Mouse (Mus musculus) intestine, embryonic 15.5 days (tissue): ENCODE data around the gene Camkv. TPM values are rescaled to one million over a fixed set of nuclear protein-coding genes. Genes with fewer than 3 reads are reported as not detected.

Experiments
- ATAC-seq: fragments of 200-750 bp; cut with Nextera tagmentation; 2 replicates; pipeline ENCODE4 v1.8.0; 2017; ENCODE audit warnings: moderate TSS enrichment, moderate library complexity
- H3K27ac ChIP-seq: fragments of 300-500 bp; sonication (generic); 2 replicates; pipeline ENCODE4 v1.5.1; 2015; ENCODE audit warnings: mild to moderate bottlenecking, inconsistent platforms
- H3K27me3 ChIP-seq: fragments of 300-500 bp; sonication (generic); replicated peaks from 2 replicates; pipeline ENCODE4 v1.6.1; 2015; ENCODE audit warnings: inconsistent platforms
- H3K36me3 ChIP-seq: fragments of 300-500 bp; sonication (generic); 2 replicates; pipeline ENCODE4 v1.6.1; 2015; ENCODE audit warnings: inconsistent platforms
- H3K4me1 ChIP-seq: fragments of 300-500 bp; sonication (generic); replicated peaks from 2 replicates; pipeline ENCODE4 v1.6.1; 2015; ENCODE audit warnings: inconsistent platforms
- H3K4me2 ChIP-seq: fragments of 300-500 bp; sonication (generic); replicated peaks from 2 replicates; pipeline ENCODE4 v1.6.1; 2015; ENCODE audit warnings: mild to moderate bottlenecking, inconsistent platforms
- H3K4me3 ChIP-seq: fragments of 300-500 bp; sonication (generic); replicated peaks from 2 replicates; pipeline ENCODE4 v1.5.1; 2015; ENCODE audit warnings: inconsistent platforms
- H3K9ac ChIP-seq: fragments of 300-500 bp; sonication (generic); 2 replicates; pipeline ENCODE4 v1.6.1; 2015; ENCODE audit warnings: inconsistent platforms
- H3K9me3 ChIP-seq: fragments of 300-500 bp; sonication (generic); 2 replicates; pipeline ENCODE4 v1.6.1; 2016; ENCODE audit warnings: inconsistent platforms
- WGBS: fragments of 180-500 bp; shearing (Covaris S2); methylation state at CpG from one replicate; pipeline ENCODE4 v1.1.7; 2015; 5-methylcytosine and 5-hydroxymethylcytosine counted together
- polyA plus RNA-seq: library from polyadenylated mRNA; unstranded; fragments of >200 nt; fragmentation: Nextera tagmentation; extraction: Ambion mirVana; gene quantifications from 2 replicates; pipeline ENCODE4 v1.2.1, GENCODE M21; 2015

Gene Camkv
- polyA plus RNA-seq, result 1.9 and 2.2 TPM in 2 replicates

DNA sequence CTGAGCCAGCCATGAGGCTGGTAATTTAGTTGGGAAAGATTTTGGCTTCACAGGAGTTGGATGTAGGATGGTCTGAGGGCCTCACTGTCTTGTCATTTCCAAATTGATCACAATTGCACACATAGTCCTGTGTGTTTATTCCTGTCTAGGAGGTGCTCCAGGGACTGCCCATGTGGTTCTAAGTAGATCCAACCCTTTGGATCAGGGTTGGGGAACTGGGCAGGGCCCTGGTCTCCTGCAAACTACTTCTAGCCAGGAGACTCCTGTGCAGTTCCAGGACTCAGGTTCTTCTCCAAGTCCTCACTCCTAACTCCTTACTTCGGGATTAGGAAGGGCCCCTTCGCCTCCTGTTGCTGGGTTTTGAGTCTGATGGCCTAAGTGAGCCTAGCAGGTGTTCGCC lies at the start of gene Camkv:
Gene Camkv (plus strand): TSS at position 301 of the 400 bp plus-strand sequence.
- Histone ChIP-seq H3K36me3 (no peaks in the 10 kb centered on the region), H3K27ac (no peak within 1 kb of the TSS), H3K4me1 (peaks cover 17% of the 10 kb centered on the region), H3K4me3 (peak within 1 kb of the TSS; percentile 39), H3K27me3 (peaks cover 23% of the 10 kb centered on the region), H3K4me2 (peak within 1 kb of the TSS; percentile 88), H3K9me3 (no peaks in the 10 kb centered on the region), H3K9ac (peak within 1 kb of the TSS; percentile 28)
- WGBS, result 11% methylated on average over 3 of the region's 3 CpGs
- ATAC-seq, result peak; percentile 2; the same call in 1 of the 2 replicates

DNA sequence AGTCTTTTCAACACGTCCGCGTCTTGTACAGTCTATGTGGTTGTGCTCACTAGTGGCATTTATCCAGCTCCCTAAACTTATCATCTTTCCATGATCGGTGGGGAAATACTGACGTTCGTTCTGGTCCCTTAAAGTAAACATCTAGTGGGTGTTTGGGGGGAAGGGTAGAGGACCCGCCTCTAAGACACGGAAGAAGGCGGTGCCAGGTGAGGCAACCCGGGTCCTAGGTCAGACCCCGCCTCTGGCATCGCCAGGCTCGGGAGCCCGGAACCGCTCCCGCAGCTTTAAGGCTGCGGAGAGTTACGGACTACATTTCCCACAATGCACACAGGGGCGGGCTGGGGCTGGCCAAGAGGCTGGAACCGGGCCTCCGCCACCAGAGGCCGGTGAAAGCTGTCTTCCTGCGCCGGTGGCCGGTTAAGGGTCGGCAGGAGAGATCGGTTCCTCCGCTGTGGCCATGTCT lies 47.6 kb upstream of the Camkv start, which contains the start of gene Mon1a:
Gene Mon1a (plus strand): TSS at position 348 of the 463 bp plus-strand sequence.
- peaks cover 14% of the 10 kb centered on the region for H3K4me1 ChIP-seq
- H3K36me3 ChIP-seq, result no peaks in the 10 kb centered on the region
- ATAC-seq, result peak; percentile 96

DNA sequence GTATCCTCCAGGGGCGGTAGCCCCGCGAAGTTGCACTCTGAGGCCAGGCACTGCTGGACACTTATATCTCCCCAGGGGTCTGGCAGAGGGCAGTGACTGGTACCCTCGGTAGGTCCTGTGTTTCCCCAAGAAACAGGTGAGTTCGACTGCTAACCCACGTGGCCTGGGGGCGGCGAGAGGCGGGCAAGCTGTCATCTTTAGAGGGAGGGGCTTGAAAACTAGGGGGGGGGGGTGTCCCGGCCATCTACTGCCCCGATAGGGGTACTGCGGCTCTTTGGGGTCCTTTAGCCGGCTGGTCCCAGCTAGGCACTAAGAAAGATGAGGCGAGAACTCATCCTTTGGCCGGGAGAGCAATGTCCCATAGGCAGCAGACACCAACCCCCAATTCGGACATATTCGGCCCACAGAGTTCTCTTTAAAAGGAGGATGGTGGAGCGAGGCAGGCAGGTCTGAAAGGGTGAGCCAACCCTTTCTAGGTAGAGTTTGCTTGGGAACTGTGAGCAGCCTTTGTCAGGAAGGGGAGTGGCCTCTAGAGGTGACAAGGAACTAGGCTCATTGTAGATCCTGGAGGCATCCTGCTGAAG lies 47.1 kb upstream of the Camkv start:
- H3K9me3 ChIP-seq, result no peaks in the 10 kb centered on the region
- H3K4me3 ChIP-seq, result peak overlapping the region; percentile 77
- peak overlapping the region; percentile 83 for H3K4me2 ChIP-seq
- 0% methylated on average over 18 of the region's 18 CpGs for WGBS
- H3K36me3 ChIP-seq, result no peaks in the 10 kb centered on the region
- peak; percentile 52 for ATAC-seq
- H3K27me3 ChIP-seq, result no peaks in the 10 kb centered on the region
- H3K27ac ChIP-seq, result peak overlapping the region; percentile 70
- H3K9ac ChIP-seq, result peak overlapping the region; percentile 72
- peaks cover 14% of the 10 kb centered on the region for H3K4me1 ChIP-seq

More for the DNA sequence above, 47.6 kb upstream of the Camkv start, which contains the start of gene Mon1a:
- H3K27me3 ChIP-seq, result no peaks in the 10 kb centered on the region
- WGBS, result under 1% methylated on average over 28 of the region's 28 CpGs
- peak within 1 kb of the TSS; percentile 83 for H3K4me2 ChIP-seq
- H3K9ac ChIP-seq, result peak within 1 kb of the TSS; percentile 72
- peak within 1 kb of the TSS; percentile 86 for H3K27ac ChIP-seq
- H3K9me3 ChIP-seq, result no peaks in the 10 kb centered on the region
- peak within 1 kb of the TSS; percentile 77 for H3K4me3 ChIP-seq

DNA sequence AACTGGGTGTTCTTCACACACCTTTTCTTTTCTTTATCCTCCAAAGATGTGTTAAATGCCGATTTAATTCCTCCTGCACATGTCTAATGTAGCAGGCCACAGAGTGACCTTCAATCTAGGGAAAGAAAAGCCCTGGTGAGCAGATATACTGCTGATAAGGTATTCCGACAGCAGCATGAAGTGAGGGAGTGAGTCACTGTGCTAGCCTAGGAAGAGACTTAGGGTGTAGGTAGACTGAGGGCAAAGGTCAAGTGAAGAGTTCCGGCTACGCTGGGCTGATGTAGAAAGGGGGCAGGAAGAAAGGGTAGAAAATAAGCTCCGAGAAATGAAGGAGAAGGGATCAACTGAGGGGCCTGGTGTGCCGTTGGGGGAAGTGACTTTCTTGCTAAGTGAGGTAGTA lies 45.2 kb upstream of the Camkv start:
- Histone ChIP-seq H3K4me3 (no peak overlapping the region), H3K27me3 (no peaks in the 10 kb centered on the region), H3K27ac (peak overlapping the region; percentile 86), H3K4me1 (peaks cover 14% of the 10 kb centered on the region), H3K4me2 (peak overlapping the region; percentile 33), H3K9ac (no peak overlapping the region), H3K36me3 (no peaks in the 10 kb centered on the region), H3K9me3 (no peaks in the 10 kb centered on the region)
- 63% methylated on average over 6 of the region's 6 CpGs for WGBS
- ATAC-seq, result peak; percentile 72

DNA sequence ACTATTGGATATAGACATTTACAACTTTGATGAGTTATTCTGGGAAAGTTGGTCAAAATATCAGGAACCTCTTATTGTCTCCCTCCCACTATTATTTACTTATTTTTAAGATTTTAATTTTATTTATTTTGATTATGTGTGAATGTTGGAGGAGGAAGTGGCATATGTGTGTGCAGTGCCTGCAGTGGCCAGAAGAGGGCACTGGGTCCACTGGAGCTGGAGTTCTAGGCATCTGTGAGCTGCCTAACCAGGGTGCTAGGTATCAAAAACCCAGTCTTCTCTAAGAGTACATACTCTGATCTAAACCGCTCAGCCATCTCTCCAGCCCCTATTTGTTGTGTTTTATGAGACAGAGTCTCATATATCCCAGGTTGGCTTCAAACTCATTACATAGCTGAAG lies 44.5 kb upstream of the Camkv start:
- no peak overlapping the region for H3K9ac ChIP-seq
- no peaks in the 10 kb centered on the region for H3K36me3 ChIP-seq
- H3K27ac ChIP-seq, result peak overlapping the region; percentile 86; the same call in 1 of the 2 replicates
- H3K4me1 ChIP-seq, result peaks cover 14% of the 10 kb centered on the region
- 92% methylated on average over 1 of the region's 1 CpGs for WGBS
- no peak overlapping the region; the same call in 1 of the 2 replicates for H3K4me2 ChIP-seq
- H3K4me3 ChIP-seq, result no peak overlapping the region
- H3K27me3 ChIP-seq, result no peaks in the 10 kb centered on the region
- no peak for ATAC-seq
- H3K9me3 ChIP-seq, result no peaks in the 10 kb centered on the region

DNA sequence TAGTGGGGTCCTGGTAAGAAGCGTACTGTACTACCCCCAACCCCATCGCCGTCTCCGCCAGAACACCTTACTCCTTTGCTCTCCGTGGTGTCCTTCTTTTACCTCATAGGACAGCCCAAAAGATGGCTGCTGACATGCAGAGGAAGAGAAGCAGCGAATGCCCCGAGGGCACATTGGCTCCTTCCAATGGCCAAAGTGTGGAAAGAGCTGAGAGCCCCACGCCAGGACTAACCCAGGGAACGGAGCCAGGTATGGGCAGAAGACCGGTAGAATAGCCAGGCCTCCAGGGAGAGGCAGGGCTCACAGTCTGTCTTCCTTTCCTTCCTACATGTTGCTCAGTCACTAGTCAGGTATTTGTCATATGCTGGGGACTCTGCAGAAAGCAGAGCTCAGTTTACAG lies 36.9 kb upstream of the Camkv start:
- Histone ChIP-seq H3K4me2 (no peak overlapping the region), H3K36me3 (peaks cover 10% of the 10 kb centered on the region), H3K4me1 (0 out of 2 replicates have a peak, but pooled peaks cover 5% of the 10 kb centered on the region), H3K27me3 (peaks cover 9% of the 10 kb centered on the region; the same call in 1 of the 2 replicates), H3K27ac (no peak overlapping the region), H3K4me3 (no peak overlapping the region), H3K9ac (no peak overlapping the region), H3K9me3 (no peaks in the 10 kb centered on the region)
- no peak for ATAC-seq
- WGBS, result 90% methylated on average over 10 of the region's 10 CpGs

DNA sequence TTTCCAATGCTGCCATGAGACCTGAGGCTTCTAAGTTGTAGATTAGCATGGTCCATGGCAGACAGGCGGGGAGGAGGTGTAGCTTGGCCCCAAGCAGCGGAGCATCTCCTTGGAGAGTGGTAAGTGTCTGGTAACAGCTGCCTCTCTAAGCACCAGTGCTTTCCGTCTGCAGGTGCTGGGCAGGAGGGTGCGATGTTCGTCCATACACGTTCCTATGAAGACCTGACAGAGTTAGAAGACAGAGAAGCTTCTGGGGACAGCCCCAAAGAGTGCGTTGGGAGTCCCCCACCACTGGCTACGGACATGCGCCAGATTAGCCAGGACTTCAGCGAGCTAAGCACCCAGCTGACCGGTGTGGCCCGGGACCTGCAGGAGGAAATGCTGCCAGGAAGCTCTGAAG lies 35.6 kb upstream of the Camkv start:
- Histone ChIP-seq H3K27me3 (peaks cover 9% of the 10 kb centered on the region; the same call in 1 of the 2 replicates), H3K4me1 (peaks cover 6% of the 10 kb centered on the region; the same call in 1 of the 2 replicates), H3K36me3 (peaks cover 10% of the 10 kb centered on the region), H3K9me3 (no peaks in the 10 kb centered on the region), H3K4me3 (no peak overlapping the region), H3K27ac (no peak overlapping the region), H3K4me2 (no peak overlapping the region), H3K9ac (no peak overlapping the region)
- 74% methylated on average over 12 of the region's 12 CpGs for WGBS
- no peak for ATAC-seq

DNA sequence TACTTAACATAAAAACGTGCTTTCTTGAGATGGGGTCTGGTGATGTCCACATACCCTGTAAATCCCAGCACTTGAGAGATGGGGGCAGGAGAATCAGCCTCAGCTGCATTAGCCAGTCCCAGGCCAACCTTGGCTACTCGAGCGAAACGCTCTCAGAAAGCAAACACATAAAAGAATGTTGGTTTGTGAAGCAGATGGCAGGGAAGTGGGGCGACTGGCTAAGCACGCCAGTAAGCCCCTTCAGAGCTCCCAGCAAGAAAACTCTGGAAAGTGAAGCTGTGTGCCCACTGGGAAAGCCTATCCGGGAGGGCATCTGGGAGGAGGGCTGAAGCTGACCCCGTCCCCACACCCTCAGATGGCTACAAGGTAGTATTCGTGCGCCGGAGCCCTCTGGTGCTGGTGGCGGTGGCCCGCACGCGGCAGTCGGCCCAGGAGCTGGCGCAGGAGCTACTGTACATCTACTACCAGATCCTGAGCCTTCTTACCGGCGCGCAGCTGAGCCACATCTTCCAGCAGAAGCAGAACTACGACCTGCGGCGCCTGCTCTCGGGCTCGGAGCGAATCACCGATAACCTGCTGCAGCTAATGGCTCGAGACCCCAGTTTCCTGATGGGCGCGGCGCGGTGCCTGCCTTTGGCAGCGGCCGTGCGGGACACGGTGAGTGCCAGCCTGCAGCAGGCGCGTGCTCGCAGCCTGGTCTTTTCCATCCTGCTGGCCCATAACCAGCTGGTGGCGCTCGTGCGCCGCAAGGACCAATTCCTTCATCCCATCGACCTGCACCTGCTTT lies 34.4 kb upstream of the Camkv start:
- Histone ChIP-seq H3K4me1 (peaks cover 18% of the 10 kb centered on the region), H3K4me2 (peak overlapping the region; percentile 67), H3K27me3 (peaks cover 9% of the 10 kb centered on the region; the same call in 1 of the 2 replicates), H3K4me3 (peak overlapping the region; percentile 32), H3K27ac (no peak overlapping the region), H3K9ac (peak overlapping the region; percentile 44), H3K9me3 (no peaks in the 10 kb centered on the region), H3K36me3 (peaks cover 10% of the 10 kb centered on the region)
- peak; percentile 79 for ATAC-seq
- 13% methylated on average over 44 of the region's 44 CpGs for WGBS

DNA sequence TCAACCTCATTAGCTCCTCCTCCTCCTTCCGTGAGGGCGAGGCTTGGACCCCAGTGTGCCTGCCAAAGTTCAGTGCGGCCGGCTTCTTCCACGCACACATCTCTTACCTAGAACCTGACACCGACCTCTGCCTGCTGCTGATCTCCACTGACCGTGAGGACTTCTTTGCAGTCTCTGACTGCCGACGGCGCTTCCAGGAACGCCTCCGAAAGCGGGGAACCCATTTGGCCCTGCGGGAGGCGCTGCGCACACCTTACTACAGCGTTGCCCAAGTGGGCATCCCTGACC lies 33.9 kb upstream of the Camkv start:
- Histone ChIP-seq H3K9me3 (no peaks in the 10 kb centered on the region), H3K36me3 (peaks cover 10% of the 10 kb centered on the region), H3K27me3 (peaks cover 9% of the 10 kb centered on the region; the same call in 1 of the 2 replicates), H3K4me2 (peak overlapping the region; percentile 67), H3K27ac (no peak overlapping the region), H3K4me1 (peaks cover 23% of the 10 kb centered on the region), H3K4me3 (peak overlapping the region; percentile 32; the same call in 1 of the 2 replicates), H3K9ac (peak overlapping the region; percentile 44; the same call in 1 of the 2 replicates)
- ATAC-seq, result no peak
- 26% methylated on average over 17 of the region's 17 CpGs for WGBS

DNA sequence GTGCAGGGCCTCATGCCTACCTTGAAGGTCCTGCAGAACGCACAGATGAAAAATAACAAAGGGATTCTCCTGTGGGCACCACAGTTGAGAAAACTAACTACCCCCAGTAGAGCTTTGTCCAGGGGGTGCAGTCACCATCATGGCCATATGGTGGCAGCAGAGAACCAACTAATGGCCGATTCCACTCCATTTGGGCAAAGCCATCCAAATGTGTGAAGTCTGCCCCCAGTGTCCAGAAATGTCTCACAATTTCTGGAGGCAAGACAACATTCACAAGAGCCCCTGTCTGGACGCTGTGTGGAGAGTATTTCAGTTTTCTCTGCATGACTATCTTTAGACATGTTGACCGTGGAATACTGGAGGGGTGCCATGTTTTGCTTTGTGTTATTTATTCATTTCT lies 30.7 kb upstream of the Camkv start:
- H3K4me1 ChIP-seq, result peaks cover 45% of the 10 kb centered on the region
- no peak overlapping the region for H3K27ac ChIP-seq
- no peak overlapping the region for H3K9ac ChIP-seq
- peaks cover 10% of the 10 kb centered on the region for H3K36me3 ChIP-seq
- H3K9me3 ChIP-seq, result no peaks in the 10 kb centered on the region
- peaks cover 9% of the 10 kb centered on the region; the same call in 1 of the 2 replicates for H3K27me3 ChIP-seq
- peak; percentile 4; the same call in 1 of the 2 replicates for ATAC-seq
- no peak overlapping the region for H3K4me3 ChIP-seq
- 3% methylated on average over 4 of the region's 4 CpGs for WGBS
- no peak overlapping the region for H3K4me2 ChIP-seq

DNA sequence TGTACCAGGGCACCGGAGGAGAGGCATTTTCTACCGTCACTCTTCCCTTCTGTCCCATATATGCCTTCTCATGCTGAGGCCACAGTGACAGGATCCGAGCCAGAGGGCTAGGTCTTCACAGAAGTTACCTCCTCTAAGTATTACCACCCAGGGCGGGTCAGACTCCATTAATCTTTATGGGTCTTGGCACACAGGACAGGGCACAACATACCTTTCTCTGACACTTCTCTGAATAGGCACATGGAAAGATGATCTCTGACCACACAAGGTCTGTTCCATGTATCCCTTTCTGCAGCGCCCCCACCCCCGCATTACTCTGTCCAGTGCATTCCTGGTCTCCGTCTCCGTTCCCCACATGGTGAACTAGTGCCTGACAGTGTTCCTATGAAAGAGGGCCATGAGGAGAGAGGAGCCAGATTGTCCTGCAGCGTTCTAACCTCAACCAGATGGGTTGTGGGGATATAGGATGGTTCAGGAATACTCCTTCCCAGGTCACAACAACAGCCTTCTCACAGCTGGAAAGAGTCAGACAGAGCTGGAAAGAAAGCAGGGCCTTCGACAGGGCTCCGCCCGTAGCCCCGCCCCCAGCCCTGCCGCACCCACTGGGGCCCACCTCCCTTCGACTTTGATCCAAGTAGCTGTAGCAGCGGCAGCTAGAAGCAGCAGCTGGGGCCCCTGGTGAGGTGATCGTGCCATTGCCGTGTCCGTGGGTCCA lies 29.1 kb upstream of the Camkv start, which contains the start of gene Mst1r:
Gene Mst1r (plus strand): TSS at position 622 of the 715 bp plus-strand sequence.
- ATAC-seq, result peak; percentile 82
- peaks cover 4% of the 10 kb centered on the region for H3K36me3 ChIP-seq
- H3K4me1 ChIP-seq, result peaks cover 40% of the 10 kb centered on the region
- H3K27ac ChIP-seq, result peak within 1 kb of the TSS; percentile 83
- WGBS, result 19% methylated on average over 19 of the region's 19 CpGs
- H3K4me2 ChIP-seq, result peak within 1 kb of the TSS; percentile 81
- H3K4me3 ChIP-seq, result peak within 1 kb of the TSS; percentile 53
- peak within 1 kb of the TSS; percentile 57 for H3K9ac ChIP-seq
- no peaks in the 10 kb centered on the region for H3K9me3 ChIP-seq
- no peaks in the 10 kb centered on the region for H3K27me3 ChIP-seq
